Mouse (Mus musculus) embryonic facial prominence, embryonic 15.5 days (tissue): ENCODE results near the gene Nckap5. TPM values are rescaled to one million over a fixed set of nuclear protein-coding genes. Genes with fewer than 3 reads are reported as not detected.
A peak's percentile ranks its signal among the peaks of the same experiment; 100 is the strongest.

Experiments
- ATAC-seq: fragments of 200-750 bp; cut with Nextera tagmentation; 2 replicates; pipeline ENCODE4 v1.8.0; 2017; ENCODE audit warnings: low read depth, moderate TSS enrichment; ENCODE audit not compliant: insufficient number of reproducible peaks, low FRiP score, low TSS enrichment
- H3K27ac ChIP-seq: fragments of 300-500 bp; sonication (generic); replicated peaks from 2 replicates; pipeline ENCODE4 v1.5.1; 2015; ENCODE audit warnings: mild to moderate bottlenecking, inconsistent platforms
- H3K27me3 ChIP-seq: fragments of 300-500 bp; sonication (generic); 2 replicates; pipeline ENCODE4 v1.6.1; 2015; ENCODE audit warnings: inconsistent platforms
- H3K36me3 ChIP-seq: fragments of 300-500 bp; sonication (generic); 2 replicates; pipeline ENCODE4 v1.6.1; 2015; ENCODE audit warnings: mild to moderate bottlenecking, inconsistent platforms
- H3K4me1 ChIP-seq: fragments of 300-500 bp; sonication (generic); 2 replicates; pipeline ENCODE4 v1.6.1; 2015; ENCODE audit warnings: inconsistent platforms
- H3K4me2 ChIP-seq: fragments of 300-500 bp; sonication (generic); replicated peaks from 2 replicates; pipeline ENCODE4 v1.6.1; 2015; ENCODE audit warnings: mild to moderate bottlenecking, inconsistent platforms
- H3K4me3 ChIP-seq: fragments of 300-500 bp; sonication (generic); replicated peaks from 2 replicates; pipeline ENCODE4 v1.5.1; 2015; ENCODE audit warnings: mild to moderate bottlenecking, inconsistent platforms
- H3K9ac ChIP-seq: fragments of 300-500 bp; sonication (generic); 2 replicates; pipeline ENCODE4 v1.6.1; 2015; ENCODE audit warnings: inconsistent platforms
- H3K9me3 ChIP-seq: fragments of 300-500 bp; sonication (generic); replicated peaks from 2 replicates; pipeline ENCODE4 v1.6.1; 2016; ENCODE audit warnings: inconsistent platforms
- WGBS: fragments of 180-500 bp; shearing (Covaris S2); methylation state at CpG from one replicate; pipeline ENCODE4 v1.1.7; 2015; 5-methylcytosine and 5-hydroxymethylcytosine counted together
- polyA plus RNA-seq: library from polyadenylated mRNA; unstranded; fragments of >200 nt; fragmentation: Nextera tagmentation; extraction: Ambion mirVana; gene quantifications from 2 replicates; pipeline ENCODE4 v1.2.1, GENCODE M21; 2015

Gene Nckap5
- polyA plus RNA-seq, 1 experiment from 2014 or later = 9.8 TPM

DNA sequence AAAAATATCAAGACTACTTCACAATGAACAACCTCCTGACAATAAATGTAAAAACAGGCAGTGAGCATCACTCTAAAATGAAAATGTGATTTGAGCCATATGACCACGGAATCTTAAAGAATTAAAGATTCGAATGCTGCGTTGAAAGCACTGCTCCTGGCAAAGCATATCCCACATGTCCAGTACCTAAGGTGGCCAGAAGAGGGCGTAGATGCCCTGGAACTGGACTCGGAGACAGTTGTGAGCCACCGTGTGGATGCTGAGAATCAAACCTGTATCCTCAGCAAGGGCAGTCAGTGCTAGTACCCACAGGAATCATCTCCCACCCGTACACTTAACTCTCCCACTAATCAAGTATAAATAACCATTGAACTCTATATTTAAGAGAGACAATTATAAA lies 333.9 kb downstream of the Nckap5 start:
- H3K4me3 ChIP-seq = no peak overlapping the region
- no peak overlapping the region for H3K4me2 ChIP-seq
- H3K36me3 ChIP-seq = no peaks in the 10 kb centered on the region
- no peak overlapping the region for H3K27ac ChIP-seq
- WGBS = 79% methylated on average over 7 of the region's 7 CpGs
- no peaks in the 10 kb centered on the region for H3K9me3 ChIP-seq
- no peak overlapping the region for H3K9ac ChIP-seq
- peaks cover 14% of the 10 kb centered on the region; the same call in 1 of the 2 replicates for H3K27me3 ChIP-seq
- no peak for ATAC-seq
- peaks cover 10% of the 10 kb centered on the region for H3K4me1 ChIP-seq

GRCm38 (mm10) chr1:126492206-126493071 lies 338.2 kb downstream of the Nckap5 start:
- Histone ChIP-seq H3K9ac (peak overlapping the region; percentile 31; the same call in 1 of the 2 replicates), H3K4me3 (peak overlapping the region; percentile 47), H3K27me3 (peaks cover 14% of the 10 kb centered on the region; the same call in 1 of the 2 replicates), H3K27ac (no peak overlapping the region), H3K4me2 (peak overlapping the region; percentile 91), H3K4me1 (peaks cover 10% of the 10 kb centered on the region), H3K9me3 (no peaks in the 10 kb centered on the region), H3K36me3 (no peaks in the 10 kb centered on the region)
- 0 out of 2 replicates have a peak, but pooled peaks have one; percentile 48 for ATAC-seq
- WGBS = 4% methylated on average over 35 of the region's 35 CpGs

GRCm38 (mm10) chr1:126491412-126491811 lies 339.2 kb downstream of the Nckap5 start:
- no peak for ATAC-seq
- H3K4me2 ChIP-seq = no peak overlapping the region

DNA sequence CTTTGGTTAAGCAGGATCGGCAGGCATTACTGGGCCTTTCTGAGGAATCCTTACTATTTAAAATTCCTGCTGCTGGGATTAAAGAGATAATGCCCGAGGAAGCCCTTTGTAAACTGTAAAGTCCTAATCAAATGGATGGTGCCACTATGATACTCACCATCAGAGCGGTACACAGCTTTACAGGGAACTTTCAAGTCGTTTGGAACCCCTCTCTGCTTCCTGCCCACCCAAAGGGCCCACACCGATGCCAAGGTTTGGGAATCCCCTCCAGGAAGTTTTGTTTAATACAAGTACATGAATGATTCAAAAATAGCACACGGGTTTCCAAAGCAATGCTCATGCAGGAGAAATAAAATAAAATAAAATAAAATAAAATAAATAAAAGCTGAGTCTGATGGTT lies 340.3 kb downstream of the Nckap5 start:
- Histone ChIP-seq H3K4me2 (no peak overlapping the region), H3K9me3 (no peaks in the 10 kb centered on the region), H3K27me3 (peaks cover 14% of the 10 kb centered on the region; the same call in 1 of the 2 replicates), H3K27ac (no peak overlapping the region), H3K9ac (no peak overlapping the region), H3K4me1 (peaks cover 10% of the 10 kb centered on the region), H3K36me3 (no peaks in the 10 kb centered on the region), H3K4me3 (no peak overlapping the region)
- WGBS = 35% methylated on average over 6 of the region's 6 CpGs
- no peak for ATAC-seq

More at GRCm38 (mm10) chr1:126491412-126491811, 339.2 kb downstream of the Nckap5 start:
- no peak overlapping the region for H3K9ac ChIP-seq
- H3K4me3 ChIP-seq = no peak overlapping the region
- peaks cover 10% of the 10 kb centered on the region for H3K4me1 ChIP-seq
- no peak overlapping the region for H3K27ac ChIP-seq
- H3K27me3 ChIP-seq = peaks cover 14% of the 10 kb centered on the region; the same call in 1 of the 2 replicates
- 57% methylated on average over 5 of the region's 5 CpGs for WGBS
- H3K9me3 ChIP-seq = no peaks in the 10 kb centered on the region
- no peaks in the 10 kb centered on the region for H3K36me3 ChIP-seq

DNA sequence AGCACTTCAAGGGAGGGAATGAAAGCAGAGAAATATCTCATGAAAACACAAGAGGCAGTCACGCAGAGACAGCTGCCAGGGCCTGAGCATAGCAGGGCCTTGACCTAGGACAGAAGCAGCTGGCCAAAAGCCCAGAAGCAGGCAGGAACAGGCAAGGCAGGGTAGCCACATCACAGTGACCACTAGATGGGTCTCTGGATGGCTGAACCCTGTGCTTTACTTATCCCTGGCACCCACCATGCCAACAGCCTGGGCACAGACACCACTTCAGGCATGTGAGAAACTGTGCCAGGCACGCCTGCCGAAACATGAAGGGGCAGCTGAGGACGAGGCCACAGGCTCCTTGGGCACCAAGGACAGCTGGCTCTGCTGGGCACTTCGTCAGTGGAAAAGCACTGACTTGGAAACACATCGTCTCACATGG lies 345.9 kb downstream of the Nckap5 start:
- no peak overlapping the region for H3K27ac ChIP-seq
- WGBS = 69% methylated on average over 6 of the region's 6 CpGs
- ATAC-seq = 0 out of 2 replicates have a peak, but pooled peaks have one; percentile 58
- no peak overlapping the region for H3K4me2 ChIP-seq
- H3K4me1 ChIP-seq = peaks cover 3% of the 10 kb centered on the region; the same call in 1 of the 2 replicates
- H3K4me3 ChIP-seq = no peak overlapping the region
- H3K9ac ChIP-seq = no peak overlapping the region
- no peaks in the 10 kb centered on the region for H3K9me3 ChIP-seq
- no peaks in the 10 kb centered on the region for H3K36me3 ChIP-seq
- no peaks in the 10 kb centered on the region for H3K27me3 ChIP-seq

- no peak overlapping the region for H3K27ac ChIP-seq
- ATAC-seq = no peak
- H3K4me3 ChIP-seq = no peak overlapping the region
- WGBS = 78% methylated on average over 3 of the region's 3 CpGs
- H3K27me3 ChIP-seq = no peaks in the 10 kb centered on the region
- H3K9ac ChIP-seq = no peak overlapping the region
- no peaks in the 10 kb centered on the region for H3K36me3 ChIP-seq
- H3K9me3 ChIP-seq = no peaks in the 10 kb centered on the region
- no peak overlapping the region for H3K4me2 ChIP-seq
- H3K4me1 ChIP-seq = 0 out of 2 replicates have a peak, but pooled peaks cover 3% of the 10 kb centered on the region
These were observed 346.9 kb downstream of the Nckap5 start for GRCm38 (mm10) chr1:126483665-126484064.

DNA sequence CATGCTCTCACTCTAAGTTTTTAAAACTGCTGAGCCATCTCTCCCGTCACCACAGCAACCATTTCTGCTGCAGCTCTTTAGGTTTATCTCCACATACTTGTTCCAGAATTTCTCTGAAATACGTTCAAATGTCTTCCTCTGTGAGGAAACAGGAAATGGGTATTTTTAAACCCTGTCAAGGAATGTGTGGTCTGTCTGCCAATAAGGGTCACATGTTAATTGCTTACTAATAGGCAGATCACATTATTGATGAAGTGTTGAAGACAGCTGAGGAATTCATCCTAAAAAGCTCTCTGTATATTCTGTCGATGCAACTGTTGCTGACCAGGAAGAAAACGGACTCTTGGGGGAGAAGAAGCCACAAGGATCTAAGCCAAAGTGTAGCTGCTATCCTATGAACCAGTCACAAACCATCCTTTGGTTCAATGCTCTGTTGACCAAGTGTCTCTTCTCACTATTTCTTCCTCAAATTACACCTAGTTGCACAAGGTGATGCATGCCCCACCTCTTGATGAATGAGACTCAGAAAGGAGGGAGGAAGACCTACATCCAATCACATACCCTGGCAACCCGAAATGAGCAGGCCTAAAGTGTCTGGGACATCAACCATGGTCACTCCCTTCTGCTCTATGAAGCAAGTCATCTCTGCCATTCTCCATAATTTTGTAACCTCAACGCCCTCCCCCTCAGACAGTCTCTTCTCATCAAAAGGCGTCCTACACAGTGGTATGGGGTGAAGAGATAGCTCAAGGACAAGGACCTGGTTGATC lies 349.0 kb downstream of the Nckap5 start:
- Histone ChIP-seq H3K27me3 (no peaks in the 10 kb centered on the region), H3K4me3 (no peak overlapping the region), H3K9me3 (no peaks in the 10 kb centered on the region), H3K4me1 (0 out of 2 replicates have a peak, but pooled peaks cover 3% of the 10 kb centered on the region), H3K9ac (no peak overlapping the region), H3K27ac (no peak overlapping the region), H3K4me2 (no peak overlapping the region), H3K36me3 (no peaks in the 10 kb centered on the region)
- WGBS = 70% methylated on average over 7 of the region's 7 CpGs
- no peak for ATAC-seq

GRCm38 (mm10) chr1:126473044-126473443 lies 357.6 kb downstream of the Nckap5 start:
- WGBS = 86% methylated on average over 5 of the region's 5 CpGs
- no peak for ATAC-seq
- H3K27ac ChIP-seq = no peak overlapping the region
- no peak overlapping the region for H3K4me2 ChIP-seq
- no peak overlapping the region for H3K4me3 ChIP-seq
- H3K9me3 ChIP-seq = no peaks in the 10 kb centered on the region
- no peaks in the 10 kb centered on the region for H3K27me3 ChIP-seq
- no peaks in the 10 kb centered on the region for H3K36me3 ChIP-seq
- no peak overlapping the region for H3K9ac ChIP-seq
- no peaks in the 10 kb centered on the region for H3K4me1 ChIP-seq

GRCm38 (mm10) chr1:126471419-126471818 lies 359.2 kb downstream of the Nckap5 start:
- Histone ChIP-seq H3K36me3 (no peaks in the 10 kb centered on the region), H3K27me3 (no peaks in the 10 kb centered on the region), H3K4me2 (no peak overlapping the region), H3K9ac (no peak overlapping the region), H3K4me3 (no peak overlapping the region), H3K9me3 (no peaks in the 10 kb centered on the region), H3K4me1 (no peaks in the 10 kb centered on the region), H3K27ac (no peak overlapping the region)
- no peak for ATAC-seq
- 54% methylated on average over 2 of the region's 2 CpGs for WGBS

- H3K27ac ChIP-seq = no peak overlapping the region
- no peaks in the 10 kb centered on the region for H3K27me3 ChIP-seq
- no peak overlapping the region for H3K9ac ChIP-seq
- H3K36me3 ChIP-seq = no peaks in the 10 kb centered on the region
- ATAC-seq = no peak
- no peak overlapping the region for H3K4me2 ChIP-seq
- H3K4me3 ChIP-seq = no peak overlapping the region
- 56% methylated on average over 2 of the region's 2 CpGs for WGBS
- H3K4me1 ChIP-seq = no peaks in the 10 kb centered on the region
- no peaks in the 10 kb centered on the region for H3K9me3 ChIP-seq
These were observed 359.7 kb downstream of the Nckap5 start for GRCm38 (mm10) chr1:126470883-126471282.
